Mouse (Mus musculus) embryonic facial prominence, embryonic 10.5 days (tissue): ENCODE measurements around the gene Gnb1l. TPM values are rescaled to one million over a fixed set of nuclear protein-coding genes. Genes with fewer than 3 reads are reported as not detected.

ENCODE experiments used
- DNase-seq: peaks from one replicate; pipeline ENCODE4 v3.0.0-alpha.2; 2017; ENCODE audit warnings: low spot score
- H3K27ac ChIP-seq: fragments of 300-500 bp; sonication (generic); replicated peaks from 2 replicates; pipeline ENCODE4 v1.5.1; 2016; ENCODE audit warnings: mild to moderate bottlenecking
- H3K27me3 ChIP-seq: fragments of 300-500 bp; sonication (generic); replicated peaks from 2 replicates; pipeline ENCODE4 v1.6.1; 2016; ENCODE audit warnings: low read depth, mild to moderate bottlenecking; ENCODE audit not compliant: poor library complexity, severe bottlenecking
- H3K36me3 ChIP-seq: fragments of 300-500 bp; sonication (generic); replicated peaks from 2 replicates; pipeline ENCODE4 v1.6.1; 2016; ENCODE audit warnings: mild to moderate bottlenecking, moderate library complexity
- H3K4me1 ChIP-seq: fragments of 300-500 bp; sonication (generic); 2 replicates; pipeline ENCODE4 v1.6.1; 2016
- H3K4me3 ChIP-seq: fragments of 300-500 bp; sonication (generic); 2 replicates; pipeline ENCODE4 v1.5.1; 2016; ENCODE audit warnings: mild to moderate bottlenecking, moderate library complexity
- H3K9me3 ChIP-seq: fragments of 300-500 bp; sonication (generic); 2 replicates; pipeline ENCODE4 v1.6.1; 2016; ENCODE audit warnings: mild to moderate bottlenecking
- WGBS: fragments of 180-500 bp; shearing (Covaris S2); methylation state at CpG from one replicate; pipeline ENCODE4 v1.1.7; 2016; 5-methylcytosine and 5-hydroxymethylcytosine counted together
- polyA plus RNA-seq: library from polyadenylated mRNA; unstranded; fragments of >200 nt; fragmentation: Nextera tagmentation; extraction: Ambion mirVana; gene quantifications from 2 replicates; pipeline ENCODE4 v1.2.1, GENCODE M21; 2016

The Gnb1l gene
- polyA plus RNA-seq, 1 experiment from 2014 or later = 17.9 TPM

GRCm38 (mm10) chr16:18556461-18556860 is 57.9 kb downstream of the Gnb1l start:
- peaks cover 3% of the 10 kb centered on the region; the same call in 1 of the 2 replicates for H3K36me3 ChIP-seq
- H3K27ac ChIP-seq = peak overlapping the region; percentile 83; the same call in 1 of the 2 replicates
- H3K27me3 ChIP-seq = peaks cover 8% of the 10 kb centered on the region
- H3K9me3 ChIP-seq = no peaks in the 10 kb centered on the region
- DNase-seq = no peak
- H3K4me3 ChIP-seq = no peak overlapping the region
- peaks cover 63% of the 10 kb centered on the region for H3K4me1 ChIP-seq
- WGBS = 88% methylated on average over 3 of the region's 3 CpGs

- H3K9me3 ChIP-seq = no peaks in the 10 kb centered on the region
- H3K4me1 ChIP-seq = peaks cover 14% of the 10 kb centered on the region
- DNase-seq = no peak
- no peak overlapping the region for H3K27ac ChIP-seq
- H3K27me3 ChIP-seq = no peaks in the 10 kb centered on the region; the same call in 1 of the 2 replicates
- no peaks in the 10 kb centered on the region for H3K36me3 ChIP-seq
- 88% methylated on average over 2 of the region's 2 CpGs for WGBS
- no peak overlapping the region for H3K4me3 ChIP-seq
These were observed 66.0 kb downstream of the Gnb1l start for GRCm38 (mm10) chr16:18564472-18564871.

- Histone ChIP-seq H3K36me3 (no peaks in the 10 kb centered on the region), H3K4me1 (peaks cover 6% of the 10 kb centered on the region; the same call in 1 of the 2 replicates), H3K27ac (no peak overlapping the region), H3K9me3 (no peaks in the 10 kb centered on the region; the same call in 1 of the 2 replicates), H3K4me3 (no peak overlapping the region), H3K27me3 (no peaks in the 10 kb centered on the region; the same call in none of the 2 replicates)
- 76% methylated on average over 7 of the region's 7 CpGs for WGBS
- no peak for DNase-seq
These were observed 70.1 kb downstream of the Gnb1l start for GRCm38 (mm10) chr16:18568599-18568998.

GRCm38 (mm10) chr16:18574196-18574595 is 75.7 kb downstream of the Gnb1l start:
- Histone ChIP-seq H3K4me3 (no peak overlapping the region), H3K27me3 (peaks cover 29% of the 10 kb centered on the region), H3K4me1 (peaks cover 13% of the 10 kb centered on the region), H3K27ac (no peak overlapping the region), H3K9me3 (no peaks in the 10 kb centered on the region; the same call in 1 of the 2 replicates), H3K36me3 (no peaks in the 10 kb centered on the region)
- peak; percentile 7 for DNase-seq
- 71% methylated on average over 8 of the region's 8 CpGs for WGBS

- no peaks in the 10 kb centered on the region for H3K36me3 ChIP-seq
- H3K27ac ChIP-seq = 0 out of 2 replicates have a peak overlapping the region, but pooled peaks have one; percentile 32
- 42% methylated on average over 3 of the region's 3 CpGs for WGBS
- H3K27me3 ChIP-seq = peaks cover 57% of the 10 kb centered on the region
- H3K4me1 ChIP-seq = peaks cover 26% of the 10 kb centered on the region
- H3K4me3 ChIP-seq = no peak overlapping the region
- DNase-seq = no peak
- no peaks in the 10 kb centered on the region; the same call in 1 of the 2 replicates for H3K9me3 ChIP-seq
These were observed 78.6 kb downstream of the Gnb1l start for GRCm38 (mm10) chr16:18577071-18577470.

- DNase-seq = no peak
- peaks cover 32% of the 10 kb centered on the region for H3K4me1 ChIP-seq
- peaks cover 64% of the 10 kb centered on the region for H3K27me3 ChIP-seq
- 13% methylated on average over 5 of the region's 5 CpGs for WGBS
- no peak overlapping the region for H3K4me3 ChIP-seq
- no peak overlapping the region; the same call in 1 of the 2 replicates for H3K27ac ChIP-seq
- no peaks in the 10 kb centered on the region for H3K9me3 ChIP-seq
- H3K36me3 ChIP-seq = no peaks in the 10 kb centered on the region
These were observed 79.2 kb downstream of the Gnb1l start for GRCm38 (mm10) chr16:18577599-18578160.

- WGBS = 6% methylated on average over 2 of the region's 2 CpGs
- Histone ChIP-seq H3K4me1 (peaks cover 42% of the 10 kb centered on the region), H3K36me3 (no peaks in the 10 kb centered on the region), H3K9me3 (no peaks in the 10 kb centered on the region), H3K27ac (no peak overlapping the region), H3K27me3 (peaks cover 84% of the 10 kb centered on the region), H3K4me3 (no peak overlapping the region)
- peak; percentile 35 for DNase-seq
These were observed 81.9 kb downstream of the Gnb1l start for GRCm38 (mm10) chr16:18580389-18580788.

- Histone ChIP-seq H3K27ac (0 out of 2 replicates have a peak overlapping the region, but pooled peaks have one; percentile 3), H3K4me1 (peaks cover 49% of the 10 kb centered on the region)
- 3% methylated on average over 21 of the region's 21 CpGs for WGBS
These were observed 82.6 kb downstream of the Gnb1l start for GRCm38 (mm10) chr16:18581050-18581622.

GRCm38 (mm10) chr16:18581623-18582205 is 83.2 kb downstream of the Gnb1l start:
- peak; percentile 60 for DNase-seq
- under 1% methylated on average over 66 of the region's 66 CpGs for WGBS
- Histone ChIP-seq H3K27me3 (peaks cover 96% of the 10 kb centered on the region), H3K4me3 (peak overlapping the region; percentile 50), H3K27ac (peak overlapping the region; percentile 67), H3K9me3 (no peaks in the 10 kb centered on the region), H3K4me1 (peaks cover 54% of the 10 kb centered on the region), H3K36me3 (no peaks in the 10 kb centered on the region)

More at GRCm38 (mm10) chr16:18581050-18581622, 82.6 kb downstream of the Gnb1l start:
- Histone ChIP-seq H3K27me3 (peaks cover 92% of the 10 kb centered on the region), H3K4me3 (peak overlapping the region; percentile 50), H3K36me3 (no peaks in the 10 kb centered on the region), H3K9me3 (no peaks in the 10 kb centered on the region)
- DNase-seq = peak; percentile 51

- WGBS = under 1% methylated on average over 67 of the region's 67 CpGs
- no peaks in the 10 kb centered on the region for H3K9me3 ChIP-seq
- H3K4me3 ChIP-seq = peak overlapping the region; percentile 50
- no peaks in the 10 kb centered on the region for H3K36me3 ChIP-seq
- H3K27ac ChIP-seq = peak overlapping the region; percentile 67
- peak; percentile 59 for DNase-seq
- peaks cover 57% of the 10 kb centered on the region for H3K4me1 ChIP-seq
- peaks cover 98% of the 10 kb centered on the region for H3K27me3 ChIP-seq
These were observed 84.1 kb downstream of the Gnb1l start for GRCm38 (mm10) chr16:18582426-18583148.

GRCm38 (mm10) chr16:18583169-18583568 is 84.7 kb downstream of the Gnb1l start:
- no peak for DNase-seq
- Histone ChIP-seq H3K4me1 (peaks cover 57% of the 10 kb centered on the region), H3K36me3 (no peaks in the 10 kb centered on the region), H3K27me3 (peaks cover 98% of the 10 kb centered on the region), H3K9me3 (no peaks in the 10 kb centered on the region), H3K27ac (no peak overlapping the region), H3K4me3 (peak overlapping the region; percentile 50)
- 6% methylated on average over 10 of the region's 10 CpGs for WGBS

- Histone ChIP-seq H3K36me3 (no peaks in the 10 kb centered on the region), H3K27ac (no peak overlapping the region), H3K4me1 (peaks cover 59% of the 10 kb centered on the region)
These were observed 85.3 kb downstream of the Gnb1l start for GRCm38 (mm10) chr16:18583673-18584357.

More at GRCm38 (mm10) chr16:18583673-18584357, 85.3 kb downstream of the Gnb1l start:
- WGBS = 7% methylated on average over 10 of the region's 10 CpGs
- H3K27me3 ChIP-seq = peaks cover 98% of the 10 kb centered on the region
- no peaks in the 10 kb centered on the region for H3K9me3 ChIP-seq
- peak overlapping the region; percentile 61 for H3K4me3 ChIP-seq
- DNase-seq = peak; percentile 39
